Mouse (Mus musculus): ENCODE results near the gene Uggt2. TPM values are rescaled to one million over a fixed set of nuclear protein-coding genes. Genes with fewer than 3 reads are reported as not detected.

Gene Uggt2
- polyA plus RNA-seq, 1 experiment from 2014 or later, result 20.3 TPM

- ATAC-seq (ENCODE audit: borderline replicate concordance, extremely low read depth, low FRiP score, low TSS enrichment), result peak; percentile 99
- H3K4me1 ChIP-seq, result peaks cover 41% of the 10 kb centered on the region
- H3K36me3 ChIP-seq, result no peaks in the 10 kb centered on the region
- H3K9me3 ChIP-seq, result no peaks in the 10 kb centered on the region
- H3K27ac ChIP-seq, result peak within 1 kb of the TSS; percentile 94
- under 1% methylated on average over 117 of the region's 124 CpGs for WGBS
- H3K4me3 ChIP-seq, result peak within 1 kb of the TSS; percentile 100
- peak within 1 kb of the TSS; percentile 99 for H3K9ac ChIP-seq
- no peaks in the 10 kb centered on the region for H3K27me3 ChIP-seq
- H3K4me2 ChIP-seq, result peak within 1 kb of the TSS; percentile 60
Observed at GRCm38 (mm10) chr14:118937533-118938492, 161.4 kb downstream of the Uggt2 start, which contains the start of gene Dnajc3. Dnajc3 (plus strand) TSS chr14:118937976.

GRCm38 (mm10) chr14:118936952-118937351 lies 162.3 kb downstream of the Uggt2 start:
- Histone ChIP-seq H3K27me3 (no peaks in the 10 kb centered on the region), H3K36me3 (no peaks in the 10 kb centered on the region), H3K9me3 (no peaks in the 10 kb centered on the region), H3K4me2 (peak overlapping the region; percentile 60), H3K9ac (peak overlapping the region; percentile 33; the same call in 1 of the 2 replicates), H3K27ac (peak overlapping the region; percentile 79), H3K4me1 (peaks cover 37% of the 10 kb centered on the region), H3K4me3 (peak overlapping the region; percentile 100)
- no peak; the same call in 1 of the 2 replicates for ATAC-seq (ENCODE audit: borderline replicate concordance, extremely low read depth, low FRiP score, low TSS enrichment)
- WGBS, result 35% methylated on average over 4 of the region's 4 CpGs

GRCm38 (mm10) chr14:118936236-118936635 lies 163.0 kb downstream of the Uggt2 start:
- Histone ChIP-seq H3K27me3 (no peaks in the 10 kb centered on the region), H3K4me1 (peaks cover 33% of the 10 kb centered on the region), H3K9ac (no peak overlapping the region), H3K4me3 (no peak overlapping the region), H3K36me3 (no peaks in the 10 kb centered on the region), H3K27ac (no peak overlapping the region), H3K9me3 (no peaks in the 10 kb centered on the region), H3K4me2 (no peak overlapping the region)
- ATAC-seq (ENCODE audit: borderline replicate concordance, extremely low read depth, low FRiP score, low TSS enrichment), result no peak
- WGBS, result 54% methylated on average over 3 of the region's 3 CpGs

Other genes starting within 250 kb of the Uggt2 start
- gene Dzip1, start 174.0 kb downstream of the Uggt2 start, polyA plus RNA-seq (2015; fragmentation: Nextera tagmentation; extraction: Ambion mirVana), result 16.7 and 18.2 TPM in 2 replicates
- 58.6 and 60.4 TPM in 2 replicates for gene Dnajc3, start 161.5 kb downstream of the Uggt2 start, polyA plus RNA-seq (2015; fragmentation: Nextera tagmentation; extraction: Ambion mirVana)
- gene Hs6st3, start 38.9 kb upstream of the Uggt2 start, polyA plus RNA-seq (2015; fragmentation: Nextera tagmentation; extraction: Ambion mirVana), result 1.1 and 1.8 TPM in 2 replicates

Data from lung, embryonic 15.5 days (tissue).